Mouse (Mus musculus): ENCODE measurements at regions not wholly inside any gene's neighbourhood (a gene's known extent, or its start where the extent isn't known, plus 50 kb on each side); places are given as distances from the start of the nearest gene placed in this dataset.

DNA sequence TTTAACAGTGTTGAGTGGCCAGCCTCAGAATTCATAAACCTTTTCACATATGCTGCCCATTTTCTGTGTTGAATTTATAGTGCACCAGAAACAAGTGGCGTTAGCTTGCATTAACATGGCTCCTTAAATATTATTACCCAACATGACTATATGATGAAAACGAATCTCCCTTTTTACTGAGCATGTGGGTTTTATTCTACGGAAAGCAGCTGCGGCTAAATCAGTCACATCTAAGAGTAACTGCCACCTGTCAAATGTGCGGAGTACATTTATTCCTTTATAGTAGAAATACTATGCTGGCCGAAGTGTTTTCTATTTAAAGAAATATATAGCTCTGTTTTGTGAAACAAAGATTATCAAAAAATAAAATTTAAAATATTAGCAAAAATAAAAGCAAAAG is 188.5 kb upstream of the Adamts5 start:
- TF ChIP-seq CHD2 (IDR thresholded peaks at IDR 0.05; ENCODE audit: low read depth, low read length) (no peak), ZNF384 (IDR thresholded peaks at IDR 0.05; ENCODE audit: low read depth, low read length) (no peak)

All from ES-E14 (cell line).